Mouse (Mus musculus) retina, adult 2 months (tissue): ENCODE measurements around the gene Akna.

Experiments used
- DNase-seq: peaks from one replicate; pipeline ENCODE4 v3.0.0-alpha.2; 2012; ENCODE audit warnings: low read depth, low spot score

Gene Akna

GRCm38 (mm10) chr4:63403040-63403959 is at the start of gene Akna:
Gene Akna (minus strand): TSS chr4:63403354.
- DNase-seq, result no peak

- DNase-seq, result no peak
Observed at GRCm38 (mm10) chr4:63452555-63452954, 49.4 kb upstream of the Akna start.

GRCm38 (mm10) chr4:63450551-63450950 is 47.4 kb upstream of the Akna start:
- no peak for DNase-seq

GRCm38 (mm10) chr4:63444362-63445066 is 41.4 kb upstream of the Akna start:
- no peak for DNase-seq

GRCm38 (mm10) chr4:63443101-63443500 is 39.9 kb upstream of the Akna start:
- DNase-seq, result no peak

- no peak for DNase-seq
Observed at GRCm38 (mm10) chr4:63441616-63442015, 38.5 kb upstream of the Akna start.

- DNase-seq, result no peak
Observed at GRCm38 (mm10) chr4:63440262-63440661, 37.1 kb upstream of the Akna start.

GRCm38 (mm10) chr4:63437968-63438367 is 34.8 kb upstream of the Akna start:
- no peak for DNase-seq

- no peak for DNase-seq
Observed at GRCm38 (mm10) chr4:63437119-63437815, 34.1 kb upstream of the Akna start.

GRCm38 (mm10) chr4:63435402-63435801 is 32.2 kb upstream of the Akna start:
- no peak for DNase-seq

- no peak for DNase-seq
Observed at GRCm38 (mm10) chr4:63431098-63431497, 27.9 kb upstream of the Akna start.

- no peak for DNase-seq
Observed at GRCm38 (mm10) chr4:63430357-63430756, 27.2 kb upstream of the Akna start.

GRCm38 (mm10) chr4:63426308-63426707 is 23.2 kb upstream of the Akna start:
- DNase-seq, result no peak

- DNase-seq, result no peak
Observed at GRCm38 (mm10) chr4:63423811-63424210, 20.7 kb upstream of the Akna start.

GRCm38 (mm10) chr4:63423231-63423630 is 20.1 kb upstream of the Akna start:
- no peak for DNase-seq

GRCm38 (mm10) chr4:63420143-63420920 is 17.2 kb upstream of the Akna start:
- no peak for DNase-seq

GRCm38 (mm10) chr4:63418270-63418669 is 15.1 kb upstream of the Akna start:
- DNase-seq, result no peak

GRCm38 (mm10) chr4:63417318-63417957 is 14.3 kb upstream of the Akna start:
- DNase-seq, result peak; percentile 72

- DNase-seq, result no peak
Observed at GRCm38 (mm10) chr4:63414951-63415350, 11.8 kb upstream of the Akna start.

- no peak for DNase-seq
Observed at GRCm38 (mm10) chr4:63411222-63411621, 8.1 kb upstream of the Akna start.

- peak; percentile 81 for DNase-seq
Observed at GRCm38 (mm10) chr4:63410583-63410934, 7.4 kb upstream of the Akna start.
